In genomic region chr1:88055088-88055487, GRCm38 (mm10) we compare ENCODE assay signal across 24 mouse cellular contexts. TPM values are rescaled to one million over a fixed set of nuclear protein-coding genes. Genes with fewer than 3 reads are reported as not detected.
DNase-seq lines count a peak whose midpoint lies in the region; ATAC-seq lines count a peak whose summit lies in the region.
"Had no signal": no experiment of that assay in that cellular context is flagged by ENCODE, and none has a peak within 500 bp of the region (broad histone marks: within the 10 kb centered on the region; RNA-seq: fewer than 3 reads in every experiment).

Gene Ugt1a10, plus strand, starts transcription at chr1:88055388.

- no peak for ATAC-seq in kidney, embryonic 16.5 days (ENCODE audit: low FRiP score, low TSS enrichment)
- ATAC-seq: forebrain, embryonic 14.5 days; forebrain, embryonic 16.5 days had no signal

- no peaks in the 10 kb centered on the region for H3K9me3 ChIP-seq in kidney, embryonic 16.5 days (ENCODE audit: low read length)
- H3K9me3 ChIP-seq: embryonic facial prominence, embryonic 13.5 days; embryonic facial prominence, embryonic 15.5 days; forebrain, embryonic 10.5 days; forebrain, embryonic 12.5 days had no signal

- H3K9ac ChIP-seq in kidney, embryonic 16.5 days (replicated peaks; ENCODE audit: low read length): no peak within 1 kb of the TSS
- H3K9ac ChIP-seq: embryonic facial prominence, embryonic 13.5 days; embryonic facial prominence, embryonic 15.5 days; forebrain, embryonic 12.5 days had no signal

- H3K36me3 ChIP-seq in kidney, embryonic 16.5 days (ENCODE audit: insufficient read depth, low read length): no peaks in the 10 kb centered on the region
- H3K36me3 ChIP-seq: embryonic facial prominence, embryonic 13.5 days; embryonic facial prominence, embryonic 15.5 days; forebrain, embryonic 10.5 days; forebrain, embryonic 12.5 days had no signal

- WGBS in kidney, embryonic 16.5 days: 77% methylated on average over 1 of the region's 1 CpGs

- no peaks in the 10 kb centered on the region for H3K27me3 ChIP-seq in kidney, embryonic 16.5 days (ENCODE audit: insufficient read depth, low read length)
- H3K27me3 ChIP-seq: embryonic facial prominence, embryonic 13.5 days; embryonic facial prominence, embryonic 15.5 days; forebrain, embryonic 12.5 days had no signal

- H3K27ac ChIP-seq in kidney, embryonic 16.5 days (ENCODE audit: low read length): peak within 1 kb of the TSS; percentile 65; the same call in 1 of the 2 replicates
- H3K27ac ChIP-seq: embryonic facial prominence, embryonic 13.5 days; embryonic facial prominence, embryonic 15.5 days; forebrain, embryonic 10.5 days; forebrain, embryonic 12.5 days had no signal

- H3K4me2 ChIP-seq in kidney, embryonic 16.5 days (replicated peaks; ENCODE audit: low read depth, low read length): no peak within 1 kb of the TSS
- H3K4me2 ChIP-seq: embryonic facial prominence, embryonic 13.5 days; embryonic facial prominence, embryonic 15.5 days; forebrain, embryonic 12.5 days had no signal

- no peak within 1 kb of the TSS for H3K4me3 ChIP-seq in kidney, embryonic 16.5 days (ENCODE audit: low read length)
- H3K4me3 ChIP-seq: embryonic facial prominence, embryonic 13.5 days; embryonic facial prominence, embryonic 15.5 days; erythroblast, embryonic 14.5 days; forebrain, embryonic 10.5 days; forebrain, embryonic 12.5 days had no signal

- no peaks in the 10 kb centered on the region for H3K4me1 ChIP-seq in kidney, embryonic 16.5 days (ENCODE audit: insufficient read depth, low read length)
- H3K4me1 ChIP-seq: embryonic facial prominence, embryonic 13.5 days; embryonic facial prominence, embryonic 15.5 days; forebrain, embryonic 10.5 days; forebrain, embryonic 12.5 days had no signal

- DNase-seq in kidney, adult 9 months: peak; percentile 19
- no peak for DNase-seq in kidney, adult 8-10 months
- DNase-seq in kidney, adult 18-20 months: no peak
- DNase-seq: adrenal gland, adult 2 months; adrenal gland, postnatal 10 days; adrenal gland, postnatal 25 days; cerebellum, adult 11 months; cerebellum, adult 18-20 months; cerebellum, adult 8-10 months; cerebellum, adult 9-11 months; cerebellum, postnatal 14 days; cerebellum, postnatal 36 days; embryo, embryonic 11 days had no signal

RNA-seq across cellular contexts. Expression of gene Ugt1a10, which starts in this region (rescaled TPM):
- polyA plus RNA-seq in kidney, embryonic 16.5 days (2015; fragmentation: Nextera tagmentation; extraction: Ambion mirVana): 25.3 and 28.9 TPM in 2 replicates
- polyA plus RNA-seq: adrenal gland, adult 2 months; brain, embryonic 14.5 days; C2C12; embryonic facial prominence, embryonic 11.5 days; embryonic facial prominence, embryonic 13.5 days; embryonic facial prominence, embryonic 15.5 days; erythroblast, embryonic 14.5 days; forebrain, embryonic 10.5 days; forebrain, embryonic 12.5 days; forebrain, embryonic 14.5 days; forebrain, embryonic 16.5 days had no signal
